Mouse (Mus musculus) MEL (cell line): ENCODE measurements around the gene Cyp27b1. TPM values are rescaled to one million over a fixed set of nuclear protein-coding genes. Genes with fewer than 3 reads are reported as not detected.

Experiments used
- DNase-seq: peaks from one replicate; pipeline ENCODE4 v3.0.0; 2011; ENCODE audit warnings: low read depth, low spot score
- H3K27ac ChIP-seq: 2 replicates; pipeline ENCODE4 v1.5.1; 2012; ENCODE audit warnings: low read depth, mild to moderate bottlenecking, control low read depth, low read length, moderate library complexity; ENCODE audit not compliant: control insufficient read depth
- H3K27me3 ChIP-seq, 2 experiments: fragments of 150-350 bp in 1 of 2; sonication (generic) in 1 of 2; 2 replicates each; pipeline ENCODE4 v1.6.1; 2012; ENCODE audit warnings: low read length in 2 of 2, mild to moderate bottlenecking in 2 of 2, improper control_type of control experiment in 1 of 2, moderate library complexity in 1 of 2; ENCODE audit not compliant: insufficient read depth in 2 of 2, control insufficient read depth in 1 of 2
- H3K36me3 ChIP-seq, 2 experiments: 2 replicates each; pipeline ENCODE4 v1.6.1; 2012 to 2014; ENCODE audit warnings: low read length in 2 of 2, improper control_type of control experiment in 1 of 2, inconsistent platforms in 1 of 2, mild to moderate bottlenecking in 1 of 2; ENCODE audit not compliant: insufficient read depth in 2 of 2, control insufficient read depth in 1 of 2
- H3K4me1 ChIP-seq, 2 experiments: fragments of 150-350 bp in 1 of 2; sonication (generic) in 1 of 2; 2 replicates each; pipeline ENCODE4 v1.6.1; 2012; ENCODE audit warnings: low read length in 2 of 2, improper control_type of control experiment in 1 of 2, mild to moderate bottlenecking in 1 of 2; ENCODE audit not compliant: insufficient read depth in 2 of 2, control insufficient read depth in 1 of 2
- H3K4me3 ChIP-seq, 2 experiments: fragments of 150-350 bp in 1 of 2; sonication (generic) in 1 of 2; 2 replicates each; pipeline ENCODE4 v1.5.1; 2012; ENCODE audit warnings: low read depth in 2 of 2, low read length in 2 of 2, mild to moderate bottlenecking in 2 of 2, moderate library complexity in 2 of 2, control low read depth in 1 of 2, improper control_type of control experiment in 1 of 2; ENCODE audit not compliant: control insufficient read depth in 1 of 2, insufficient read depth in 1 of 2
- H3K79me2 ChIP-seq: 2 replicates; pipeline ENCODE4 v1.6.1; 2012; ENCODE audit warnings: mild to moderate bottlenecking, low read length, moderate library complexity; ENCODE audit not compliant: control insufficient read depth, poor library complexity, insufficient read depth
- H3K9ac ChIP-seq: 2 replicates; pipeline ENCODE4 v1.6.1; 2012; ENCODE audit warnings: low read depth, mild to moderate bottlenecking, control low read depth, low read length, moderate library complexity; ENCODE audit not compliant: control insufficient read depth, poor library complexity, severe bottlenecking
- H3K9me3 ChIP-seq: fragments of 150-350 bp; sonication (generic); replicated peaks from 2 replicates; pipeline ENCODE4 v1.6.1; 2012; ENCODE audit warnings: mild to moderate bottlenecking, low read length, improper control_type of control experiment, moderate library complexity; ENCODE audit not compliant: insufficient read depth
- CHD1 ChIP-seq: IDR thresholded peaks from 2 replicates; pipeline ENCODE4 v1.6.1; 2012; ENCODE audit warnings: low read depth, mild to moderate bottlenecking, inconsistent platforms, low read length, improper control_type of control experiment
- CTCF ChIP-seq, 3 experiments: IDR thresholded peaks in 2 of 3; conservative IDR thresholded peaks in 1 of 3; 2 replicates each; pipeline ENCODE4 v1.5.1; 2011 to 2012; ENCODE audit warnings: low read length in 3 of 3, low read depth in 2 of 3, mild to moderate bottlenecking in 2 of 3, improper control_type of control experiment in 1 of 3, inconsistent platforms in 1 of 3, mixed read lengths in 1 of 3, moderate library complexity in 1 of 3; ENCODE audit not compliant: control insufficient read depth in 1 of 3, insufficient read depth in 1 of 3, poor library complexity in 1 of 3, severe bottlenecking in 1 of 3
- ELF1 ChIP-seq: IDR thresholded peaks from 2 replicates; pipeline ENCODE4 v1.6.1; 2014; ENCODE audit warnings: low read depth, mild to moderate bottlenecking, inconsistent platforms, low read length, improper control_type of control experiment, moderate library complexity
- EP300 ChIP-seq, 2 experiments: IDR thresholded peaks; 2 replicates each; pipeline ENCODE4 v1.6.1; 2011; ENCODE audit warnings: improper control_type of control experiment in 2 of 2, low read length in 2 of 2, low read depth in 1 of 2, mild to moderate bottlenecking in 1 of 2
- ETS1 ChIP-seq: IDR thresholded peaks from 2 replicates; pipeline ENCODE4 v1.6.1; 2012; ENCODE audit warnings: low read depth, mild to moderate bottlenecking, inconsistent platforms, low read length, improper control_type of control experiment, moderate library complexity
- GABPA ChIP-seq: IDR thresholded peaks from 2 replicates; pipeline ENCODE4 v1.6.1; 2012; ENCODE audit warnings: low read depth, mild to moderate bottlenecking, inconsistent platforms, low read length, improper control_type of control experiment, moderate library complexity
- HCFC1 ChIP-seq: IDR thresholded peaks from 2 replicates; pipeline ENCODE4 v1.6.1; 2012; ENCODE audit warnings: low read depth, mild to moderate bottlenecking, inconsistent platforms, low read length, improper control_type of control experiment, moderate library complexity
- KAT2A ChIP-seq: conservative IDR thresholded peaks from 2 replicates; pipeline ENCODE4 v1.6.1; 2012; ENCODE audit warnings: low read depth, low read length, improper control_type of control experiment, inconsistent platforms
- MAFK ChIP-seq: IDR thresholded peaks from 2 replicates; pipeline ENCODE4 v1.6.1; 2011; ENCODE audit warnings: low read depth, mild to moderate bottlenecking, low read length, improper control_type of control experiment, borderline replicate concordance
- MAX ChIP-seq: IDR thresholded peaks from 2 replicates; pipeline ENCODE4 v1.6.1; 2011; ENCODE audit warnings: low read length, improper control_type of control experiment
- MAZ ChIP-seq: IDR thresholded peaks from 2 replicates; pipeline ENCODE4 v1.6.1; 2012; ENCODE audit warnings: low read depth, mild to moderate bottlenecking, inconsistent platforms, low read length, improper control_type of control experiment
- MEF2A ChIP-seq: IDR thresholded peaks from 2 replicates; pipeline ENCODE4 v1.6.1; 2014; ENCODE audit warnings: low read depth, mild to moderate bottlenecking, inconsistent platforms, low read length, improper control_type of control experiment; ENCODE audit not compliant: poor library complexity, insufficient replicate concordance, severe bottlenecking; ENCODE audit errors: extremely low read depth
- MXI1 ChIP-seq: IDR thresholded peaks from 2 replicates; pipeline ENCODE4 v1.6.1; 2011; ENCODE audit warnings: mild to moderate bottlenecking, low read depth, low read length, improper control_type of control experiment
- MYB ChIP-seq: IDR thresholded peaks from 2 replicates; pipeline ENCODE4 v1.6.1; 2011; ENCODE audit warnings: mild to moderate bottlenecking, low read depth, low read length, improper control_type of control experiment
- NELFE ChIP-seq: IDR thresholded peaks from 2 replicates; pipeline ENCODE4 v1.6.1; 2011; ENCODE audit warnings: low read depth, low read length, improper control_type of control experiment
- NRF1 ChIP-seq: IDR thresholded peaks from 2 replicates; pipeline ENCODE4 v1.6.1; 2014; ENCODE audit warnings: low read depth, mild to moderate bottlenecking, inconsistent platforms, low read length, improper control_type of control experiment, moderate library complexity; ENCODE audit not compliant: poor library complexity, insufficient read depth, severe bottlenecking
- POLR2AphosphoS2 ChIP-seq: IDR thresholded peaks from 2 replicates; pipeline ENCODE4 v1.6.1; 2011; ENCODE audit warnings: low read length, improper control_type of control experiment
- POLR2AphosphoS5 ChIP-seq: IDR thresholded peaks from 2 replicates; pipeline ENCODE4 v1.6.1; 2012; ENCODE audit warnings: low read depth, borderline replicate concordance, mild to moderate bottlenecking, inconsistent platforms, low read length, moderate library complexity, mixed read lengths
- SIN3A ChIP-seq: IDR thresholded peaks from 2 replicates; pipeline ENCODE4 v1.6.1; 2012; ENCODE audit warnings: low read length, improper control_type of control experiment, inconsistent platforms
- TAL1 ChIP-seq: IDR thresholded peaks from 2 replicates; pipeline ENCODE4 v1.6.1; 2012; ENCODE audit warnings: mild to moderate bottlenecking, inconsistent platforms, low read length, moderate library complexity, mixed read lengths
- UBTF ChIP-seq: IDR thresholded peaks from 2 replicates; pipeline ENCODE4 v1.6.1; 2012; ENCODE audit warnings: low read depth, mild to moderate bottlenecking, inconsistent platforms, low read length, improper control_type of control experiment, moderate library complexity, borderline replicate concordance; ENCODE audit not compliant: insufficient read depth
- ZC3H11A ChIP-seq: IDR thresholded peaks from 2 replicates; pipeline ENCODE4 v1.6.1; 2012; ENCODE audit warnings: low read depth, mild to moderate bottlenecking, inconsistent platforms, low read length, improper control_type of control experiment
- polyA plus RNA-seq, 2 experiments: library from polyadenylated mRNA; stranded (reverse) in 1 of 2; unstranded in 1 of 2; fragments of >175 nt in 1 of 2; fragments of >200 nt in 1 of 2; gene quantifications; 2 replicates each; pipeline versions ENCODE4 v1.2.1 to v1.2.4; 2012; ENCODE audit warnings: low replicate concordance in 2 of 2, low read depth in 1 of 2; ENCODE audit not compliant: insufficient read length in 2 of 2, insufficient read depth in 1 of 2, missing spikeins in 1 of 2
- total RNA-seq: library from RNA; depleted of rRNA; stranded (reverse); fragments of 300-350 nt; gene quantifications from 2 replicates; pipeline ENCODE4 v1.2.3, GENCODE M21; 2012

Gene Cyp27b1
- total and polyA plus RNA-seq, 3 experiments: 0.23 to 0.93 TPM; not detected in 1

- H3K79me2 ChIP-seq: no peaks in the 10 kb centered on the region
- no peak for DNase-seq
- no peaks in the 10 kb centered on the region for H3K27me3 ChIP-seq
- no peaks in the 10 kb centered on the region for H3K9me3 ChIP-seq
- peaks cover 2 to 13% of the 10 kb centered on the region in 2 experiments for H3K4me1 ChIP-seq
- H3K27ac ChIP-seq: no peak overlapping the region
- TF ChIP-seq MEF2A (no peak), NELFE (no peak), CTCF (IDR thresholded peaks at IDR 0.05 in 2 of 3, conservative IDR thresholded peaks at IDR 0.05 in 1 of 3; ENCODE audit: control insufficient read depth in 1 of 3, insufficient read depth in 1 of 3, low read depth in 2 of 3, low read length in 3 of 3, poor library complexity in 1 of 3, severe bottlenecking in 1 of 3) (no peak), MAZ (no peak), MAFK (no peak), CHD1 (no peak), MXI1 (no peak), ELF1 (no peak)
- no peak overlapping the region for H3K4me3 ChIP-seq
- H3K9ac ChIP-seq: no peak overlapping the region
- peaks cover 2% of the 10 kb centered on the region in 2 experiments; a peak in 2 of 4 replicates for H3K36me3 ChIP-seq
Measured at GRCm38 (mm10) chr10:127098514-127098913, 50.5 kb downstream of the Cyp27b1 start.

- H3K27ac ChIP-seq: no peak overlapping the region
- DNase-seq: no peak
- no peak overlapping the region for H3K9ac ChIP-seq
- no peak for TF ChIP-seq EP300 (IDR thresholded peaks at IDR 0.05; ENCODE audit: low read depth in 1 of 2, low read length in 2 of 2)
- TF ChIP-seq MYB: no peak
- no peak for TF ChIP-seq CTCF (IDR thresholded peaks at IDR 0.05 in 2 of 3, conservative IDR thresholded peaks at IDR 0.05 in 1 of 3; ENCODE audit: control insufficient read depth in 1 of 3, insufficient read depth in 1 of 3, low read depth in 2 of 3, low read length in 3 of 3, poor library complexity in 1 of 3, severe bottlenecking in 1 of 3)
- no peak for TF ChIP-seq SIN3A
- no peak for TF ChIP-seq TAL1
- no peak for TF ChIP-seq KAT2A
- no peak for TF ChIP-seq HCFC1
- no peak for TF ChIP-seq ZC3H11A
- no peak for TF ChIP-seq NRF1
- TF ChIP-seq POLR2AphosphoS5: no peak
- TF ChIP-seq GABPA: no peak
- TF ChIP-seq ETS1: no peak
- TF ChIP-seq MXI1: no peak
- no peak for TF ChIP-seq POLR2AphosphoS2
- TF ChIP-seq MAX: no peak
- TF ChIP-seq UBTF: no peak
- H3K27me3 ChIP-seq: no peaks in the 10 kb centered on the region
- H3K9me3 ChIP-seq: no peaks in the 10 kb centered on the region
- H3K4me1 ChIP-seq: peaks cover 2 to 20% of the 10 kb centered on the region in 2 experiments
- H3K79me2 ChIP-seq: no peaks in the 10 kb centered on the region
- no peak overlapping the region for H3K4me3 ChIP-seq
- H3K36me3 ChIP-seq: peaks cover 2 to 7% of the 10 kb centered on the region in 2 experiments; a peak in 2 of 4 replicates
Measured at GRCm38 (mm10) chr10:127099191-127099590, 51.1 kb downstream of the Cyp27b1 start.
